Mouse (Mus musculus): Measurements from ENCODE around the gene Pnkp. TPM values are rescaled to one million over a fixed set of nuclear protein-coding genes. Genes with fewer than 3 reads are reported as not detected.
A peak's percentile ranks its signal among the peaks of the same experiment; 100 is the strongest.

Gene Pnkp
- polyA plus RNA-seq, 2 experiments = 14.3 to 15.6 TPM

DNA sequence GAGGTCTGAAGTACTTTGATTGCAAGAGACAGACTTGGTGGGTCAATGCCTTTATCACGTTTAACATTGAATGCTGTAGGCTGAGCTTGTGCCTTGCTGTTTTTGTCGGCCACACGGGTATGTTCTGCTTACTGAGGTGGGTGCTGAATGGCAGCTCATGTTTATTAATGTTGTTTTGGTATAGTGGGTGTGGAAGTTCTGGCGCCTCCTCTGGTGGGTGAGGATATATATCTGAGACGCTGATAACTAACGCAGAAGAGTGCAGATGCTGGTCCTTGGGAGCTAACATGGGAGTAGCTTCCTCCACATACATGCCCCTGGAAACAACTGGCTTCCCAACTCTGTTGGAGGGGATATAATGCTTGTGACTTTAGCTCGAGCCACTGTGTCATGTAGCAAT lies 33.5 kb upstream of the Pnkp start:
- Histone ChIP-seq H3K4me3 (ENCODE audit: insufficient read depth in 1 of 2, low read depth in 2 of 2, low read length in 2 of 2) (no peak overlapping the region), H3K9me3 (ENCODE audit: control insufficient read depth, low read length) (no peaks in the 10 kb centered on the region), H3K27ac (no peak overlapping the region), H3K9ac (replicated peaks) (no peak overlapping the region), H3K36me3 (replicated peaks; ENCODE audit: control insufficient read depth, insufficient read depth, low read depth) (peaks cover 16% of the 10 kb centered on the region), H3K27me3 (ENCODE audit: control insufficient read depth, insufficient read depth, low read length) (no peaks in the 10 kb centered on the region), H3K4me1 (replicated peaks; ENCODE audit: control insufficient read depth in 2 of 2, insufficient read depth in 2 of 2, low read length in 1 of 2) (peaks cover 34 to 48% of the 10 kb centered on the region in 2 experiments), H3K4me2 (ENCODE audit: low read depth) (no peak overlapping the region)
- WGBS (ENCODE audit: insufficient replicate concordance) = 30% methylated on average over 7 of the region's 7 CpGs
- peak; percentile 56 for TF ChIP-seq CTCF (IDR thresholded peaks at IDR 0.05; ENCODE audit: low read depth)
- no peak for TF ChIP-seq EP300 (IDR thresholded peaks at IDR 0.05; ENCODE audit: low read depth)
- no peak for DNase-seq (ENCODE audit: low read depth in 3 of 3, low spot score in 3 of 3)
- no peak for ATAC-seq (ENCODE audit: insufficient read depth)

DNA sequence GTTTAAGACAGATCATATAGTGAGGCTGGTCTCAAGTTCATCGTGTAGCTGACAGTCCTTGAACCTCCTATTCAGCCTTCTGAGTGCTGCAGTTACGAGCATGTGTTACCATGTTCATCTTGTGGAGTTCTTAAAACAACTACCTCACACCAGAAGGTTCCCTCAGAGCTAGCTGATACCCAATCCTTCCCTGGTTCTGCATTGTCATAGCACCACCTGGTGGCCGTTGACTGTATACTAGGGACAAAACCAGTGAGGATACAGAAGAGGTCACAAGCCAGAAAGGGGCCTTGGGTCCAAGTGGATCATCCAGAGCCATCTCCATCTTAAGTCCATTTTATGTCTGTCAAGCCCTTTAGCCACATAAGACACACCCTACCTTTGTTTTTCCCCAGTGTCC lies 32.1 kb upstream of the Pnkp start:
- TF ChIP-seq CTCF (IDR thresholded peaks at IDR 0.05; ENCODE audit: low read depth) (peak; percentile 94), EP300 (IDR thresholded peaks at IDR 0.05; ENCODE audit: low read depth) (no peak)

DNA sequence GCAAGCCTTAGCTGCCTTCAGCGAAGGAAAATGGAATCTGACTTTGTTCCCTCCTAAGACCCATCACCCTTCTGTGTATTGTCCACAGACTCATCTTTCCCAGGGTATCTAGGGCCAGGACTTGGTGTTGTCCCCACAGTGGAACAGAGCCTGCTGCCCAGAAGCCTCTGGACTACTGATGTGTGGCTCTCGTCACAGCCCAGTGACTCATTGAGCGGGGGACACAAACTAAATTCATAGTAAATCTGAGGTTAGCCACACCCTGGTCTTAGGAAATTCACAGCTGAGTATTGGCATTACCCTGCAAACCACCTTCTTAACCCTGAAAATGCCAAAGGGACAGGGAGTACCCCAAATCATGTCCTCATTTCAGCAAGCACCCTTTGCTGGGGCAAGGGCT lies 30.2 kb upstream of the Pnkp start:
- Histone ChIP-seq H3K27me3 (ENCODE audit: control insufficient read depth, insufficient read depth, low read length) (no peaks in the 10 kb centered on the region), H3K36me3 (replicated peaks; ENCODE audit: control insufficient read depth, insufficient read depth, low read depth) (peaks cover 41% of the 10 kb centered on the region), H3K4me3 (ENCODE audit: insufficient read depth in 1 of 2, low read depth in 2 of 2, low read length in 2 of 2) (no peak overlapping the region), H3K9ac (replicated peaks) (no peak overlapping the region), H3K27ac (no peak overlapping the region), H3K9me3 (ENCODE audit: control insufficient read depth, low read length) (no peaks in the 10 kb centered on the region), H3K4me1 (replicated peaks; ENCODE audit: control insufficient read depth in 2 of 2, insufficient read depth in 2 of 2, low read length in 1 of 2) (peaks cover 8 to 15% of the 10 kb centered on the region in 2 experiments; a peak in 3 of 4 replicates), H3K4me2 (ENCODE audit: low read depth) (no peak overlapping the region)
- no peak for ATAC-seq (ENCODE audit: insufficient read depth)
- DNase-seq (ENCODE audit: low read depth in 3 of 3, low spot score in 3 of 3) = no peak
- no peak for TF ChIP-seq CTCF (IDR thresholded peaks at IDR 0.05; ENCODE audit: low read depth)
- no peak for TF ChIP-seq EP300 (IDR thresholded peaks at IDR 0.05; ENCODE audit: low read depth)
- WGBS (ENCODE audit: insufficient replicate concordance) = 83% methylated on average over 3 of the region's 3 CpGs

More for the DNA sequence above, 32.1 kb upstream of the Pnkp start:
- 15% methylated on average over 3 of the region's 3 CpGs for WGBS (ENCODE audit: insufficient replicate concordance)
- Histone ChIP-seq H3K4me1 (replicated peaks; ENCODE audit: control insufficient read depth in 2 of 2, insufficient read depth in 2 of 2, low read length in 1 of 2) (peaks cover 21 to 34% of the 10 kb centered on the region in 2 experiments), H3K9me3 (ENCODE audit: control insufficient read depth, low read length) (no peaks in the 10 kb centered on the region), H3K27ac (no peak overlapping the region), H3K27me3 (ENCODE audit: control insufficient read depth, insufficient read depth, low read length) (no peaks in the 10 kb centered on the region), H3K9ac (replicated peaks) (no peak overlapping the region), H3K4me3 (ENCODE audit: insufficient read depth in 1 of 2, low read depth in 2 of 2, low read length in 2 of 2) (no peak overlapping the region), H3K36me3 (replicated peaks; ENCODE audit: control insufficient read depth, insufficient read depth, low read depth) (peaks cover 27% of the 10 kb centered on the region), H3K4me2 (ENCODE audit: low read depth) (no peak overlapping the region)
- ATAC-seq (ENCODE audit: insufficient read depth) (0 out of 2 replicates have a peak, but pooled peaks have one; percentile 23), DNase-seq (ENCODE audit: low read depth in 3 of 3, low spot score in 3 of 3) (peak; percentile 45 to 64 (median 55))

DNA sequence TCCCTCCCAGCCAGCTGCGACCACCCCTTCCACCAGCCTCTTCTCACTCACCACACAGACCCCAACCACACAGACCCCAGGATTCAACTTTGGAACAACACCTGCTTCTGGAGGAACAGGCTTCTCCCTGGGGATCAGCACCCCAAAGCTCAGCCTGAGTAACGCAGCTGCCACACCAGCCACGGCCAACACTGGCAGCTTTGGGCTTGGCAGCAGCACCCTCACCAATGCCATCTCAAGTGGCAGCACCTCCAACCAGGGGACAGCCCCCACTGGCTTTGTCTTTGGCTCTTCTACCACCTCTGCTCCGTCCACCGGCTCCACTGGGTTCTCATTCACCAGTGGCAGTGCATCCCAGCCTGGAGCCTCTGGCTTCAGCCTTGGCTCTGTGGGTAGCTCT lies 28.2 kb upstream of the Pnkp start:
- no peak for DNase-seq (ENCODE audit: low read depth in 3 of 3, low spot score in 3 of 3)
- 85% methylated on average over 5 of the region's 5 CpGs for WGBS (ENCODE audit: insufficient replicate concordance)

DNA sequence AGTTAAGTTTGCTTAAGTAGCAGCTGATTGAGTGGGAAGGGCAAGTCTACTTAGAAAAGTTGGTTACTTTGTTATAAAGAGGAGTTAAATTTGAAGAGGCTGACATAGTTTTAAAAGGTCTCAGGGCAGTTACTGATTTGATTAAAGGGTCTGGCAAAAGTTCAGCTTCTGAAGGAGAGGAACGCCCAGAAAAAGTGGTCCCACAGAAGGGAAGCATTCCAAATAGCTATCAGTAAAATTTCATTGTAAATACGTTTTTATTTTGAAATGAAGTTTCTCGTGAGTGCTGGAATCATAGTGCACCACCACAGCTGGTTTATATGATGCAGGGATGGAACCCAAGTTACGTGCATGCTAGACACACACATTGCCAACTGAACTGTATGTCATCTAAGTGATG lies 24.2 kb upstream of the Pnkp start:
- H3K4me3 ChIP-seq (ENCODE audit: insufficient read depth in 1 of 2, low read depth in 2 of 2, low read length in 2 of 2) = no peak overlapping the region
- no peak for DNase-seq (ENCODE audit: low read depth in 3 of 3, low spot score in 3 of 3)
- no peak for ATAC-seq (ENCODE audit: insufficient read depth)
- H3K4me1 ChIP-seq (replicated peaks; ENCODE audit: control insufficient read depth in 2 of 2, insufficient read depth in 2 of 2, low read length in 1 of 2) = no peaks in the 10 kb centered on the region
- H3K4me2 ChIP-seq (ENCODE audit: low read depth) = no peak overlapping the region
- TF ChIP-seq EP300 (IDR thresholded peaks at IDR 0.05; ENCODE audit: low read depth) (no peak), CTCF (IDR thresholded peaks at IDR 0.05; ENCODE audit: low read depth) (no peak)
- no peaks in the 10 kb centered on the region for H3K9me3 ChIP-seq (ENCODE audit: control insufficient read depth, low read length)
- peaks cover 40% of the 10 kb centered on the region for H3K36me3 ChIP-seq (replicated peaks; ENCODE audit: control insufficient read depth, insufficient read depth, low read depth)
- H3K27me3 ChIP-seq (ENCODE audit: control insufficient read depth, insufficient read depth, low read length) = no peaks in the 10 kb centered on the region
- no peak overlapping the region for H3K27ac ChIP-seq
- 74% methylated on average over 4 of the region's 4 CpGs for WGBS (ENCODE audit: insufficient replicate concordance)
- H3K9ac ChIP-seq (replicated peaks) = no peak overlapping the region

More for the DNA sequence above, 28.2 kb upstream of the Pnkp start:
- TF ChIP-seq EP300 (IDR thresholded peaks at IDR 0.05; ENCODE audit: low read depth) = no peak
- TF ChIP-seq CTCF (IDR thresholded peaks at IDR 0.05; ENCODE audit: low read depth) = no peak
- peaks cover 4% of the 10 kb centered on the region in 2 experiments; a peak in 3 of 4 replicates for H3K4me1 ChIP-seq (replicated peaks; ENCODE audit: control insufficient read depth in 2 of 2, insufficient read depth in 2 of 2, low read length in 1 of 2)
- no peak overlapping the region for H3K9ac ChIP-seq (replicated peaks)
- no peaks in the 10 kb centered on the region for H3K9me3 ChIP-seq (ENCODE audit: control insufficient read depth, low read length)
- H3K27me3 ChIP-seq (ENCODE audit: control insufficient read depth, insufficient read depth, low read length) = no peaks in the 10 kb centered on the region
- H3K4me2 ChIP-seq (ENCODE audit: low read depth) = no peak overlapping the region
- peaks cover 46% of the 10 kb centered on the region for H3K36me3 ChIP-seq (replicated peaks; ENCODE audit: control insufficient read depth, insufficient read depth, low read depth)
- ATAC-seq (ENCODE audit: insufficient read depth) = no peak
- H3K4me3 ChIP-seq (ENCODE audit: insufficient read depth in 1 of 2, low read depth in 2 of 2, low read length in 2 of 2) = no peak overlapping the region
- no peak overlapping the region for H3K27ac ChIP-seq

Data from liver, embryonic 14.5 days (tissue).